Mouse (Mus musculus) thymus, postnatal 4 days (tissue): ENCODE data around the gene Icam5.
"Not testable (repeated sequence)": the region's sequence is repeated elsewhere in the genome, so short reads cannot be mapped to it uniquely, and the experiment has no call there.

ENCODE experiments used
- DNase-seq: peaks from one replicate; pipeline ENCODE4 v3.0.0; 2021

The Icam5 gene

DNA sequence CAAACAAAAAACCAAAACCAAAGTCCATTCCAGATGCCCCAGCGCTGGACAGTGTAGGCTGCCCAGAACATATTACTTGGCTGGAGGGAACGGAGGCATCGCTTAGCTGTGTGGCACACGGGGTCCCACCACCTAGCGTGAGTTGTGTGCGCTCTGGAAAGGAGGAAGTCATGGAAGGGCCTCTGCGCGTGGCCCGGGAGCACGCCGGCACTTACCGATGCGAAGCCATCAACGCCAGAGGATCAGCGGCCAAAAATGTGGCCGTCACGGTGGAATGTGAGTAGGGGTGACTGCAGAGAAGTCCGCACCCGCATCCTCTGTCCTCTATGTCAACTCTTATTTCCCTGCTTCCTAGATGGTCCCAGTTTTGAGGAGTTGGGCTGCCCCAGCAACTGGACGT is 4.3 kb downstream of the Icam5 start:
- no peak for DNase-seq

DNA sequence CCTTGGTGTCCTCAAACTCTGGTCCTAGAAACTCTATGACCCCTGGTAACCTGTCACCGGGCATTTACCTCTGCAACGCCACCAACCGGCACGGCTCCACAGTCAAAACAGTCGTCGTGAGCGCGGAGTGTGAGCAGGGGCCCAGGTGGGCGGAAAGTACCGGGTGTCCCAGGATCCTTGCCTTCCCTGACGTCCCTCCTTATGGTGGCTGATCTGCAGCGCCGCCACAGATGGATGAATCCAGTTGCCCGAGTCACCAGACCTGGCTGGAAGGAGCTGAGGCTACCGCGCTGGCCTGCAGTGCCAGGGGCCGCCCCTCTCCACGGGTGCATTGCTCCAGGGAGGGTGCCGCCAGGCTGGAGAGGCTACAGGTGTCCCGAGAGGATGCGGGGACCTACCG is 4.8 kb downstream of the Icam5 start:
- no peak for DNase-seq

DNA sequence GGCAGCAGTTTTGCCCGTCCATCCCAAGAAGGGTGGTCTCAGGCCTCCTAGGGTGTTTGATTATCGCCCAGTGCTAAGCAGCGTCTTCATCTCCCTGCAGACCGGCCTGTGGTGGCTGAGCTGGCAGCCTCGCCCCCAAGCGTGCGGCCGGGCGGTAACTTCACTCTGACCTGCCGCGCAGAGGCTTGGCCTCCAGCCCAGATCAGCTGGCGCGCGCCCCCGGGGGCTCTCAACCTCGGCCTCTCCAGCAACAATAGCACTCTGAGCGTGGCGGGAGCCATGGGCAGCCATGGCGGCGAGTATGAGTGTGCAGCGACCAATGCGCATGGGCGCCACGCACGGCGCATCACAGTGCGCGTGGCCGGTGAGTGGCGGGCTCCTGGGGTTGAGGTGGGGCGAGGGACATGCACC is 5.6 kb downstream of the Icam5 start:
- no peak for DNase-seq

DNA sequence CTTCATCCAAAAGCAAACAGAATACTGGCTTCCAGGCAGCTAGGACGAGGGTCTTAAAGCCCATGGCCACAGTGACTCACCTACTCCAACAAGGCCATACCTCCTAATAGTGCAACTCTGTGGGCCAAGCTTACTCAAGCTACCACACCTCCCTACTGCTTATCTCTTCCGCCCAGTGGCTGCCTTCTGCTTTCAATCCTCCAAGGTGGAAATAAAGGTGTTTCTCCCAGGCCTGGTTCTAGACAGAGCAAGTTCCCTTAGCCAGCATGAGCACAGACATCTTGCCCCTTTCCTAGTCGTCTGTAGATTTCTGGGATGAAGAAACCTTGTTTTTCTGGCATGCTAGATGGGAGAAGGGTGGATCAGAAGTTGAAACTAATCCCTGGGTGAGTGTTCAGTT is 7.9 kb downstream of the Icam5 start:
- DNase-seq, result no peak

DNA sequence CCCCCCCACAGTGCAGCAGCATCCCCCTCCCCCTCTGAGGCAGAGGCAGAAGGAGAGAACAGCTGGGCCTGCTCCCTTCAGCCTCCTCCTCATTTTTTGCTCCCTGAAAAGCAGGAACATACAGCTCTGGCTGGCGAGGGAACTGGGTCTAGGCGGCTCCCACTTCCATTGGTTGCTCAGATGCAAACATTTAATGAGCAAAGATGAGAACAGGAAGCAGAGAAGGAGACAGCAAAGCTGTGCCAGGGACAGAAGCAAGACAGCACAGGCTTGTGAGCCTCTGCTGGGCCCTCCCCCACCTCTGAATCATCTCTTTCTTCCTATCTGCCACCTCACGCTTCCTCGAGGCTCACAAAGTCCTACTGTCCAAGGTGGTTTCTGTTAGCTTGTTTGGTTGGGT is 9.4 kb downstream of the Icam5 start:
- no peak for DNase-seq

DNA sequence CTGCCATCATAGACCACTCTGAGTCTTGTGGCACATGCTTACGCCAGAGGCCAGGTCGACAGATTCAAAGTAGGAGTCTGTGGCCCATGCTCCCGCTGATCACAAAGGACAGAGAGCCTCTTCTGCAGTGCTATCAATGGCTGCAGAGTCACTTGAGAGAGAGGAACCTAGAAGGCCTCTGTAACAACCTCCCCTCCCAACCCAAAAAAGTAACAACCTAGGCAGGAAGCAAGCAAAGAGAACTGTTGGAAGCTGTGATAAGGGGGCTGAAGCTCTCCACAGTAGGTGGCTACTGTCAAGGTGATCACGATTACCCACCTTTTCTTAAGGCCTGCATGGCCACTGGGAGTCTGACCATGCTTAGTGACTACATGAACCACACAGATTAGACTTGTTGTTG is 11.7 kb downstream of the Icam5 start:
- no peak for DNase-seq

DNA sequence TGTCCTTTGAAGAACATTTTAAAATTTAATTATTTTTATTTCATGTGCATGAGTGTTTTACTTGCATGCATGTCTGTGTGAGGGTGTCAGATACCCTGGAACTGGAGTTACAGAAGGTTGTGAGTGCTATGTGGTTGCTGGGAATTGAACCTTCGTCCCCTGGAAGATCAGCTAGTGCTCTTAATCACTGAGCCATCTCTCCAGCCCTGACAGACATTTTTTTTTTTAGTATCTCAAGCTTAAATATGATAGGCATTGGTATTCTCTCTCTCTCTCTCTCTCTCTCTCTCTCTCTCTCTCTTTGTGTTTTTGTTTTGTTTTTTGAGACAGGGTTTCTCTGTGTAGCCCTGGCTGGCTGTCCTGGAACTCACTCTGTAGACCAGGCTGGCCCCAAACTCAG is 12.9 kb downstream of the Icam5 start:
- DNase-seq, result not testable (repeated sequence)

DNA sequence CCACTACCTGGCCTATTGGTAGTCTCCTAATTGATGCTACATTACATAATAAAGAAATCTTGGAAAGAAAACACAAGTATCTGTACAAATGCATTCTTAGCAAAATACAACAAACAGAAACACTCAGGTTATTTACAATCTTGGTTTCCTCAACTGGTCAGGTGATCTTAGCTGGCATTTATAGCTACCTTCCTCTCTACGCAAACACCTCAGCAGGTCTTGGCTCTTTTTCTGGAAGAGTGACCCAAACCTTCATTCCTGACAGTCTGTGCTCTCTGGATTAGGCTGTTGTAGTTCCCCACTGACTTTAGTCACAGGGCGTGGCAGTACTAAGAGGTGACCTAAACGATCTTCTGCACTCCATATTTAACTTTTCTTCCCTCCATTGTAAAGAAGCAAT is 13.4 kb downstream of the Icam5 start:
- DNase-seq, result no peak

DNA sequence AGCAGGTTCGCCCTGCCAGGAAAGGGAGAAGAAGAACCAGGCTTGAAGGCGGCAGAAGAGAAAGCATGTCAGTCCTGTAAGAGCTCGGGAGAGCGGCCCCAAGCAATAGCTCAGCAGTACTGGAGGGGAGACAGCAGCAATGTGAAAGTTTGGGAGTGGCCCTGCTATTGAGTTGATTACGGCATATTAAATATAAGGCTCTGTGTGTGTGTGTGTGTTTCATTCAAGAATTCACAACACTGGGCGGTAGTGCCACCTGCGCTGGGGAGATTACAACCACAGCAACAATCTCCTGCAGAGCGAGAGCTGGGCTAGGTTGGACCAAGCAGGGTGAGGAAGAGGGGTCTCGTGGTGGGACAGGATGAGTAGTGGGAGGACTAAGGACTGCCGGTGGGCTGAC is 19.7 kb downstream of the Icam5 start:
- DNase-seq, result no peak

DNA sequence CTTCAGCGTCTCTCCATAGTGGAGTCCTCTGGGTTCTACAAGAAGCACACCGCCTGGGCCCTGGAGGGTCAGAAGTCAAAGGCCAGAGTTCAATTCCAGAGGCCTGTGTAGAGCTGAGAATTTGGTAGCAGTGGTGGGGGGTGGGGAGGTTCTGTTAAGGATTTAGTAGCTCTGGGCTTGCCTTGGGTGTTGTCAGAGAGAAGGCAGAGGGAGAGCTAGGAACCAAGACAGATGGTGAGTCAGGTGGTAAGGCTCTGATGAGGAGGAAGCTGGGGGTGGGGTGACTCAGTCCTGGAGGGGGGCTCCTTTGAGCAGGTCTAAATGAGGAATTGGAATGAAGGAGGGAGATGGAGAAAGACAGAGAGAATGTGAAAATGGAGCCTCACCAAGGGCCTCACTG is 31.1 kb downstream of the Icam5 start:
- DNase-seq, result no peak

DNA sequence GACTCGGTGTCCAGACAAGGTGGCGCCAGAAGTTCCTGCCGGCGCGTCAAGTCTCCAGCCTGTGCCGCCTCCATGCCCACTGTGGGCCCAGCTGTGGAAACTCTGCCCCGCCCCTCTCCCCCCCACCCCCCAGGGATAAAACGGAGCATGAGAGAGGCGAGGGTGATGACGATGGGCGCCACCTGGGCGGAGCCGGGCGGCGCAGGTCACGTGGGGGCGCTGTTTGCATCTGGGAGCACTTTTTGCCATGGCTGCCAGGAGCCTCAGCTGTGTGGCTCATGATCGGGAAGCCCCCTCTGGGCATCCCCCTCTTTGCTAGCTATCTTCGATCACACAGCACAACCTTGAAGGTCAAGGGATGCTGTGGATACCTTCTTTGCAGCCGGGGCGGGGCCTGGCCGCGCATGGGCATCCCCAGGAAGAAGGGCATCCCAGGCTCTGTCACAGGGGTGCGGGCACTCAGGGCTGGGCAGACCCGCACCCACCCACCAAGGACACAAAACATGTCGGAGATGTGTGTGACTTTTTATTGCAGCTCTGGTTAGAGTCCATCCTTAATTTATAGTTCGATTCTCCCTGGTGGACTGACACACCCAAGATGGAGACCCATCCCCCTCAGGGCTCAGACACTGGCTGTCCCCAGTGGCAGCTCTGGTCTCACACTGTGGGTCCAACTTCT is 35.3 kb downstream of the Icam5 start, which contains the start of gene Zglp1:
Gene Zglp1, minus strand, starts transcription at position 88 of the 679 bp plus-strand sequence.
- no peak for DNase-seq

DNA sequence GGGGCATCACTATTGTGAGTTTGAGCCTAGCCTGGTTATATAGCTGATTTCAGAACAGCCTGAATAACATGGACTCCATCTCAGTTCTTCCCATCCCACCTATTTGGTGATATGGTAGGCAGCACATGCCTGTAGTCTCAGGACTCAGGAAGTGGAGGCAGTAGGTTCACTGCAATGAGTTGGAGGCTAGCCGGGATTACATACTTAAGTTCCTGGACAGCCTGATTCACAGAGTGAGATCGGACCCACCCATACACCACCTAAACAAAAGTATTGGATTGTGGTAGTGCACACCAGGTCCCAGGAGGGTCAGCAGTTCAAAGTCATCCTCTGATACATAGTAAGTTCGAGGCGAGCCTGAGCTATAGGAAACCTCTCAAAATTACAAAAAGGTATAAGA is 40.8 kb downstream of the Icam5 start:
- DNase-seq, result no peak

DNA sequence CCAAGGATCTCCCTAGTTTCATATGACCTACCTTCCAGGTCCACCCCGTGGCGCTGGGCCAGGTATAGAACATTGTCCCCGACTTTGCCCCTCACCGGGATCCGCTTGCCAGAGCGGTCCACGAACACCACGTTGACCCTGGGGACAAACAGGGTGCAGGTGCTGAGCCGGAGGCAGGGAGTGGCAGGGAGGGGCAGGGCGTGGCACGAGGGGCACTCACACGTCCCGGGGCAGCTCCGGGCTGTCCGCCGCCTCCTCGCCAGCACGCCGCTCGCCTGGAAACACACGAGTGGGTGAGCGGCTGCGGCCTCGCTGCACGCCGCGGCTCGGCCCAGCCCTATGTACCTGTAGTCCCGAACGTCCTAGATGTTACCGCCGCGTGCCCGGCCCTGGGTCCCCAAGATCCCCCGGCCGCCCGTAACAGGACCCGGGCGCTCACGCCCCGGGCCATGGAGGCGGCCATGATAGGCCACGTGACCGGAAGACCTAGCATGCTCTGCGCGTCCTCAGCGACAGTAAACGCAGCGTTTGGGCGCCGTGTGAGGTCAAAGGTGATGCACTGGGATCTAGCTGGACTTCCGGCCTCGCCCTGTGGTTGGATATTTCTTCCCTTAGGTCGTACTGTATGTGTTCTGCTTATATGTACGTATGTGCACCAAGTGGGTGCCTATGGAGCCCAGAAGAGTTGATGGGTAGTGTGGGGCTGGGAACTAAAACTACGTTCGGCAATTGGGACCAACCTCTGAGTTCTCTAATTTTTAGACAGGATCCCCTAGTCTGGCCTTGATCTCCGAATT is 41.4 kb downstream of the Icam5 start, which contains the start of the genes Gm49373 and Fdx1l:
Gene Gm49373, minus strand, starts transcription at position 53 of the 797 bp plus-strand sequence.
Gene Fdx1l, minus strand, starts transcription at position 571 of the 797 bp plus-strand sequence.
- DNase-seq, result peak; percentile 86

DNA sequence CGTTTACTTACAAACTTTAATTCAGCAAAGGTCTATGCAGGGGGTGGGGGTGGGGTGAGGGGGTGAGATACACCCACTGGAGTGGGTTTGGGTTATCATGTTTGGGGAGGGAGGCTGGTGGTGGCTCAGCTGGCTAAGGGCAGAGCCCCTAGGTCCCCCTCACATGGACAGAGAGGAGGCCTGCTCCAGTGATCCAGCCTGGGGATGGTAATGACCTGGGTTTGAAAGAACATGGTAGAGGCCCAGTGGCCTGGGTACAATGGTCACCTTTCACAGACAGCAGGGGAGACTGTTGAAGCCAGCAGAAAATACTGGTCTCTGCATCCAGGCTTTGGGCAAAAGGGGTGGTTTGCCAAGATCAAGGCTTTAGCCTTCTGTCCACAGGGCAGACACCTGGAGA is 42.3 kb downstream of the Icam5 start:
- no peak for DNase-seq

DNA sequence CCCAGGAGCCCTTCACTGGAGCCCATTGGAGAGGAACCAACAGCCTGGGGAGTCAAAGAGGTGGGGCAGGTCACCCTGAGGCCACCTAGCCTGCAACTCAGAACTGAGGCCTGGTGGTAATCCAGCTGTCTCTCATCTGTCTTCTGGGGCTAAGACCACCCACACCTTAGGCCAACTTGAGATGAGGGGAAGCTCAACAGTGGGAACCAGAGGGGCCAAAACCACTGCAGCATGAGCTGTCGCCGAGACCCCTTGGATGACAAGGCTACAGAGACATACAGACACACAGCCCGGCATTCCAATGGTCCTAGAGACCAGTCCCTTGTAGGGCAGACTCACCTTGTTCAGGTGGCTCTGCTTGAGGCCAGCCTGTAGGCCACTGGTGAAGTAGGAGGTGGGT is 43.8 kb downstream of the Icam5 start:
- no peak for DNase-seq

DNA sequence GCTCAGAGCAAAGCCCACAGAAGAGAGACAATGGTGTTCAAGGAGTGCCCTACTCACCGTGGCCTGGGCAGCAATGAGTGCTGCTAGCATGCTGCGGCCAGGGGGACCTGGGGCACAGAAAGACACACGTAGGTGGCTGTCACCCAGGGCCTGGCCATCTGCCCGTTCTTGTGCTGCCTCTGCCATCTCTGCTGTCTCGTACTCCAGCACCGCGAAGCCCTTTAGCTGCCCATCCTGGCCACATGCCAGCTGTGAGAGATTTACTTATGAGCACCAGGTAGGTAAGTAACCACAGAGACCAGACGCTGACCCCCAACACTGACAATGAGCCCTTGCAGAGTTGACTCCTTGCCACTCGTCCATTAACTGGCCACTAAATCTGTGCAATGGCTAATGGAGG is 49.3 kb downstream of the Icam5 start:
- no peak for DNase-seq

DNA sequence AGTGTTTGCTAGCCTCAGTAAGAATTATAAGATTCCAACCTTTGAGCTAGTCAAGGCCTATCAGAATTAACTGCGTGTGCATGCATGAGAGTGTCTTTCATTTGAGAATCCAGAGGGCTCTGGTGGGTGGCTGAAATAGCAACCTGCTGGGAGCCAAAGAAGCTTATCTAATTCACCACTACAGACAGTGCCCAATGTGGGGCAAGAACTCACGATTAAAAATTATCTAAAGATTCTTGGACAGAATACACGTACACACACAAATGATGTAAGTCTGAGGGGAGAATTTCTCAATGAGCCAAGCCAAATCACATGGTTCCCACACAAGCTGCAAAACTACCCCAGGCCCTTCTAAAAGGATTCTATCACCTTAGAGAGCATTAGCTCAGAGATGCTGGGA is 51.5 kb downstream of the Icam5 start:
- no peak for DNase-seq
